Mouse (Mus musculus) MEL (cell line): Measurements from ENCODE around the gene Hist1h2ag.
A peak's percentile ranks its signal among the peaks of the same experiment; 100 is the strongest.

Experiments
- BHLHE40 ChIP-seq: IDR thresholded peaks from 2 replicates; pipeline ENCODE4 v1.6.1; 2012; ENCODE audit warnings: low read depth, mild to moderate bottlenecking, inconsistent platforms, low read length, improper control_type of control experiment, borderline replicate concordance
- CHD2 ChIP-seq: IDR thresholded peaks from 2 replicates; pipeline ENCODE4 v1.6.1; 2011; ENCODE audit warnings: low read length, improper control_type of control experiment
- CTCF ChIP-seq, 3 experiments: IDR thresholded peaks in 2 of 3; conservative IDR thresholded peaks in 1 of 3; 2 replicates each; pipeline ENCODE4 v1.5.1; 2011 to 2012; ENCODE audit warnings: low read length in 3 of 3, low read depth in 2 of 3, mild to moderate bottlenecking in 2 of 3, improper control_type of control experiment in 1 of 3, inconsistent platforms in 1 of 3, mixed read lengths in 1 of 3, moderate library complexity in 1 of 3; ENCODE audit not compliant: control insufficient read depth in 1 of 3, insufficient read depth in 1 of 3, poor library complexity in 1 of 3, severe bottlenecking in 1 of 3
- MAX ChIP-seq: IDR thresholded peaks from 2 replicates; pipeline ENCODE4 v1.6.1; 2011; ENCODE audit warnings: low read length, improper control_type of control experiment
- NELFE ChIP-seq: IDR thresholded peaks from 2 replicates; pipeline ENCODE4 v1.6.1; 2011; ENCODE audit warnings: low read depth, low read length, improper control_type of control experiment
- POLR2A ChIP-seq, 2 experiments: IDR thresholded peaks; 2 replicates each; pipeline ENCODE4 v1.6.1; 2011 to 2012; ENCODE audit warnings: low read length in 2 of 2, mild to moderate bottlenecking in 2 of 2, control low read depth in 1 of 2, improper control_type of control experiment in 1 of 2, low read depth in 1 of 2, moderate library complexity in 1 of 2; ENCODE audit not compliant: control insufficient read depth in 1 of 2, insufficient read depth in 1 of 2, poor library complexity in 1 of 2
- POLR2AphosphoS5 ChIP-seq: IDR thresholded peaks from 2 replicates; pipeline ENCODE4 v1.6.1; 2012; ENCODE audit warnings: low read depth, borderline replicate concordance, mild to moderate bottlenecking, inconsistent platforms, low read length, moderate library complexity, mixed read lengths
- TAL1 ChIP-seq: IDR thresholded peaks from 2 replicates; pipeline ENCODE4 v1.6.1; 2012; ENCODE audit warnings: mild to moderate bottlenecking, inconsistent platforms, low read length, moderate library complexity, mixed read lengths

GRCm38 (mm10) chr13:22043503-22044431 is 1.0 kb upstream of the Hist1h2ag start:
- TF ChIP-seq POLR2AphosphoS5 (peak; percentile 30; the same call in 1 of the 2 replicates), CTCF (IDR thresholded peaks at IDR 0.05 in 2 of 3, conservative IDR thresholded peaks at IDR 0.05 in 1 of 3; ENCODE audit: control insufficient read depth in 1 of 3, insufficient read depth in 1 of 3, low read depth in 2 of 3, low read length in 3 of 3, poor library complexity in 1 of 3, severe bottlenecking in 1 of 3) (peak in 1 of 3 experiments; percentile 52; a peak in 2 of 6 replicates), MAX (no peak), TAL1 (no peak), BHLHE40 (no peak), CHD2 (no peak), POLR2A (IDR thresholded peaks at IDR 0.05; ENCODE audit: control insufficient read depth in 1 of 2, insufficient read depth in 1 of 2, low read depth in 1 of 2, low read length in 2 of 2, poor library complexity in 1 of 2) (peak; percentile 85 to 88), NELFE (no peak)
